Mouse (Mus musculus) liver, embryonic 14.5 days (tissue): Measurements from ENCODE around the gene Il19.

Source experiments
- CTCF ChIP-seq: IDR thresholded peaks from 2 replicates; pipeline ENCODE4 v1.5.1; 2016; ENCODE audit warnings: antibody characterized with exemption, low read depth, control low read depth
- EP300 ChIP-seq: IDR thresholded peaks from 2 replicates; pipeline ENCODE4 v1.6.1; 2016; ENCODE audit warnings: antibody characterized with exemption, low read depth

DNA sequence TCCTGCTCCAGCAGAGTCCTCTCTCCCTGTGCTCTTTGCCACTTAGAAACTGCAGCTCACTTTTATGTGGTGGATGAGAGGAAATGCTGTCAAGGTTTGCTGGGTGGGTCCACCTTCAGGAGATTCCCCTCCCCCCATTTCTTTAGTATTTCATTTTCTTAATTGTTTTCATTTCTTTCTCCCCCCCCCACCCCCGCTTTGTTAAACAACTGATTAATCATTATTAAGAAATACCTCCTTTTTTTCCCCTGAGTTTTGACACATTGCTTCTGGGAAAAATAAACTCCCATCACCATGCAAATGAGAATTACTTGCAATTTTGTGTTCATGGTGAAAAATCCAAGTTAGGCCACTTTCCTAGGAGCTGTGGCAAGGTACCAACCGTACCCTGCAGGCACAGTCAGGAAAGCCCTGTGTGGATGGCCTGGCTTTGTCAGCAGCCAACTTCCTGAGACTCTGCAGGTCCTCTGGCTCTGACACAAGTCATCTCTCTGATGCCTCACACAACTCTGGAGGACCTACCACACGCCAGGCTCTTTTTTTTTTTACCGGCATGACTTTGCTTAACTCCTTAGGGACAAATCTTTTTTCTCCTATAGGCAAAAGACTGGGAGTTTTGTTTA lies at the start of gene Il19:
- TF ChIP-seq CTCF = no peak
- no peak for TF ChIP-seq EP300
